Mouse (Mus musculus) induced T-regulatory cell, adult 2 months (primary cell): ENCODE measurements around the gene Ubr4.

Experiments
- DNase-seq: peaks from one replicate; pipeline ENCODE4 v3.0.0-alpha.2; 2012; ENCODE audit warnings: low read depth

Gene Ubr4

DNA sequence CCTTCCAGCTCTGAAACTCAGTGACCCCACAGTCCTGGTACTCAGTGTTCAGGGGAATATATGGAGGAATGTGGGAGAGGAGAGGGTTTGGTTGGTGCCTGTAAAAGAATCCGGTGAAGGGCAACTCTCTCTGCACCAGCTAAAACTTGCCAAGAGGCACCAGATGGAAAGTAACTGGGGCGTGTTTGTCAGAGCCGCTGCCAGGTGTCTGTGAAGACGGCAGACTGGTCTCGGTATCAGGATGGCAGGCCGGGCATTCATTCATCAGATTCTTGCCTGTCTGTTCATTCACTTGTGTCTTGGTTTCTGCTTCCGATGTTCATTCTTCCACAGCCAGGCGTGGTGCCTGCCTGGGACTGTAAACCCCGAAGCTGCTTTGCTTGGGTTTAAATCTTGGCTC is 184.3 kb downstream of the Ubr4 start:
- DNase-seq: no peak
